Mouse (Mus musculus) CH12.LX (cell line): ENCODE results near the gene Tm7sf3.

Source experiments
- CTCF ChIP-seq, 2 experiments: IDR thresholded peaks in 1 of 2; conservative IDR thresholded peaks in 1 of 2; 2 replicates each; pipeline ENCODE4 v1.5.1; 2011 to 2012; ENCODE audit warnings: low read depth in 2 of 2, low read length in 2 of 2, improper control_type of control experiment in 1 of 2, inconsistent platforms in 1 of 2, mild to moderate bottlenecking in 1 of 2, moderate library complexity in 1 of 2
- EP300 ChIP-seq: IDR thresholded peaks from 2 replicates; pipeline ENCODE4 v1.6.1; 2011; ENCODE audit warnings: low read length, improper control_type of control experiment
- GABPA ChIP-seq: IDR thresholded peaks from 2 replicates; pipeline ENCODE4 v1.6.1; 2012; ENCODE audit warnings: low read depth, low read length, improper control_type of control experiment, inconsistent platforms; ENCODE audit not compliant: insufficient replicate concordance
- POLR2A ChIP-seq: IDR thresholded peaks from 2 replicates; pipeline ENCODE4 v1.6.1; 2011; ENCODE audit warnings: low read depth, mild to moderate bottlenecking, improper control_type of control experiment, low read length
- USF1 ChIP-seq: IDR thresholded peaks from 2 replicates; pipeline ENCODE4 v1.6.1; 2014; ENCODE audit warnings: low read depth, mild to moderate bottlenecking, inconsistent platforms, low read length, improper control_type of control experiment

GRCm38 (mm10) chr6:146632403-146632802, 10.2 kb downstream of the Tm7sf3 start:
- TF ChIP-seq EP300 (no peak), POLR2A (no peak), GABPA (no peak), CTCF (conservative IDR thresholded peaks at IDR 0.05 in 1 of 2, IDR thresholded peaks at IDR 0.05 in 1 of 2; ENCODE audit: low read depth in 2 of 2, low read length in 2 of 2) (no peak), USF1 (no peak)
